Mouse (Mus musculus): ENCODE results near the gene Slc40a1.

Slc40a1 gene

GRCm38 (mm10) chr1:45883378-45883777 lies 42.9 kb downstream of the Slc40a1 start:
- no peak for DNase-seq (ENCODE audit: low spot score)

GRCm38 (mm10) chr1:45882076-45882475 lies 44.2 kb downstream of the Slc40a1 start:
- no peak for DNase-seq (ENCODE audit: low spot score)

GRCm38 (mm10) chr1:45881228-45881832 lies 45.0 kb downstream of the Slc40a1 start:
- no peak for DNase-seq (ENCODE audit: low spot score)

GRCm38 (mm10) chr1:45877463-45877862 lies 48.9 kb downstream of the Slc40a1 start:
- DNase-seq (ENCODE audit: low spot score) = no peak

DNA sequence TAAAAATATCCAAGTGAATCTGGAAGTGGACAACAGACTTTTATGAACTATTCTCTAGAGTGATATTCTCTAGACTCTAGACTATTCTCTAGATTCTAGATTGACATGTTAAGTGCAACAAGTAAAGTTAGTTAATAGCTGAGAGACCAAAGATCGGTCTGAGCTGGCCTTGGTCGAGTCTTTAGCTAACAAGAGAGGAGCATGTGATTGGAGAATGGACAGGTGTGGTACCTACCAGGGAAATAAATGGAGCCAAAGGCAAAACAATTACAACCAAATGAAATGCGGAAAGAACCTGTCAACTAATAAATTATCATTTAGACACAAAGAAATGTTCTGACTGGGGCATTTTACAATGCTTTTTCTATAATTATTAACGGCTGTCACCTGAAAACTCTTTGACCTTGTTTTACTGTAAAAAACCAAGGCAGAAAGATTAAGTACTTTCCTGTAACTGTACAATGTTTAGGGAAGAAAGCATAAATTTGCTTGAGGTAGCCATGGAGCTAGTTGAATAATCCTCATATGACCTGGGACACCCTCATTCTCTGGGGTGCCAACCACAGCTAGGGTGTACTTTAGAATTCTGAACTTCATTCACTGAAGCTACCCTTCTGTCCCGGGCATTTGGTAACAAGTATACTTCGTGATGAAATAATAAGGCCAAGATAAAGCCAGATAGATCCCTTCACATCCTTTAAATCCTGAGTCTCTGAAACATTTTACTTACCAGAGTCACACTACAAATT lies 49.7 kb downstream of the Slc40a1 start:
- no peak for DNase-seq (ENCODE audit: low spot score)

DNA sequence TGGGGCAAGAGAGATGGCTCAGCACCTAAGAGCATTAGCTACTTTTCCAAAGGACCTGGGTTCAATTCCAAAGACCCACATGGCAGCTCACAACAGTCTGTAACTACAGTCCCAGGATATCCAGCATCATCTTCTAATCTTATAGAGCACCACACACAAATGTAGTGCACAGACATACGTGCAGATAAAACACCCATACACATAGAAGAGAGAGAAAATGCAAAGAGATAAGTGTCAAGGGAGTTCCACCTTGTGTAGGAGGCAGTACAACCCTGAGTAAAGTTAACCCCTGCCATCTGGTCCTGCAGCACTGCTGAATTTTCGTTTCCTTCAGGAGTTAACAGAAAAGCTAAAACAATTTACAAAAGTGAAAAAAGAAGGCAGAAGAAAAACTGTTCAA lies 50.7 kb downstream of the Slc40a1 start:
- no peak for DNase-seq (ENCODE audit: low spot score)

GRCm38 (mm10) chr1:45873250-45873649 lies 53.1 kb downstream of the Slc40a1 start:
- DNase-seq (ENCODE audit: low spot score) = peak; percentile 14

DNA sequence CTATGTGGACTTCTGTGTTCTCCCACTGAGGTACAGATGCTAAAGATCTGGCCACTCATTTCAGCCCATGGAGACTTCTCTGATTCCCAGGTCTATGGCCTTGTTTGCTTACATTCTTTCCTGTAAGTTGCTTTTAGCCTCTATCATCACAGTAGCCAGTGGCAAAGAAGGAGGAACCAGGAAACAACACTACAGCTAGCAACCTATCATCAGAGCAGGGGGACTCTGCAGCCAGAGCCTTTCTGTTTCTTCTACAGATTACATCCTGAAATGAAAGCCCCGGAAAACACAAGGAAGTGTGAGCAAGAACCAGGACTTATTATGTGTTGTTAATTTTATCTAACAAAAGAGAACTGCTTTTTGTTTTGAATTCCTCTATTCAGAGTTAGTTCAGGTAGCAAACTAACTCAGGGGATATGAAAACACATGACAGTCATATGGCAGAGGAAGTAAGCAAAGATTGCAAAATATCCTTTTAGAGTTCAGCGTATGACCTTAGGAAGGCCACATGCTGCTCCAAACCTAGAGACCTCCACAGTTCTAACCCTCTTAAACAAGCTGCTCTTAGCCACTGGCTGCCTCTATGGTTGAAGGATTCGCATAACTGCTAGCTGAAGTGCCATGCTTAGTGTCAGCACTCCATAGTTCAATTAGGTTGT lies 57.7 kb downstream of the Slc40a1 start:
- DNase-seq (ENCODE audit: low spot score) = no peak

DNA sequence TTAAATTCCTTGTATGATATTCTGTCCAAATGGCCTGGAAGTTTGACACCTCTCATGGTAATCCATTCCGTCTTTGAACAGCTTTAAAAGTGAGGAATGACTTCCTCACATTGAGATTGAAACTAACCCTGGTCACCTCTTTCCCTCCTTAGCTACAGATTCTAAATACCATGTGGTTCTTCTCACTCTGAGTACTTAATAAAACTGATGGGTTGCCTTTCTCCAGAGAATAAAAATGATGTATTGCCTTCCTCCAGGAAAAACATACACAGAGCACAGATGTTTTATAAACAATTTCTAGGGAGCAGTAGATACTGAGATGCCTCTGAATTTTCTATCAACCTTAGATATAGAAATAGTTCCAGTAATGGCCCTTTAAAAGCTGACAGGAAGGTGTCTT lies 58.3 kb downstream of the Slc40a1 start:
- DNase-seq (ENCODE audit: low spot score) = no peak

- DNase-seq (ENCODE audit: low spot score) = no peak
Measured at GRCm38 (mm10) chr1:45866288-45867018, 59.9 kb downstream of the Slc40a1 start.

GRCm38 (mm10) chr1:45865727-45866126 lies 60.6 kb downstream of the Slc40a1 start:
- no peak for DNase-seq (ENCODE audit: low spot score)

GRCm38 (mm10) chr1:45865316-45865715 lies 61.0 kb downstream of the Slc40a1 start:
- DNase-seq (ENCODE audit: low spot score) = no peak

- DNase-seq (ENCODE audit: low spot score) = no peak
Measured at GRCm38 (mm10) chr1:45864564-45865014, 61.7 kb downstream of the Slc40a1 start.

GRCm38 (mm10) chr1:45863641-45864040 lies 62.7 kb downstream of the Slc40a1 start:
- DNase-seq (ENCODE audit: low spot score) = no peak

DNA sequence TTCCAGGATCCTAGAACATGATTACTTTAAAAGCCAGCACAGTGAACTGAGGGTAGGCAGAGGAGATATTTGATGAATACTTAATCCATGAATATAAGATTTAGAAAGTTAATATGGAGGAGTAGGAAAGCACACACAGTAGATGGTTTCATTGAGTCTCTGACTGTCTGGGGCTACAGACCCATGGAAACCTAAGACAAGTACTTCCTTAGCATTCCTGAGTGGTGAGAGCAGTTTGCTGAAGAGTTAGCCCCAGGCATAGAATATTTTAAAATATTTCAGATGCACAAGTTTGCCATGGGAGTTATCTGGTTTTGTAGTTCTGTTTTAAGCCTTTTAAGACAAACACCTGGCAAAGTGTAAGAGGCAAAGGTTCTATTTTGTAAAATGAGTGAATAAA lies 65.2 kb downstream of the Slc40a1 start:
- DNase-seq (ENCODE audit: low spot score) = no peak

GRCm38 (mm10) chr1:45860349-45860748 lies 66.0 kb downstream of the Slc40a1 start:
- DNase-seq (ENCODE audit: low spot score) = peak; percentile 39
